Mouse (Mus musculus): ENCODE data around the gene Zbp1. TPM values are rescaled to one million over a fixed set of nuclear protein-coding genes. Genes with fewer than 3 reads are reported as not detected.

Gene Zbp1
- total RNA-seq, 2 experiments from 2014 or later = not detected

GRCm38 (mm10) chr2:173248822-173249221, 30.1 kb upstream of the Zbp1 start:
- intact Hi-C loops (cut with DNase I) = no loop called here
- no peak for DNase-seq (ENCODE audit: low spot score in 2 of 2)

- intact Hi-C loops (cut with DNase I) = no loop called here
- DNase-seq (ENCODE audit: low spot score in 2 of 2) = no peak
These were observed 29.2 kb upstream of the Zbp1 start for GRCm38 (mm10) chr2:173247911-173248310.

- intact Hi-C loops (cut with DNase I) = no loop called here
- DNase-seq (ENCODE audit: low spot score in 2 of 2) = no peak
These were observed 28.5 kb upstream of the Zbp1 start for GRCm38 (mm10) chr2:173247197-173247596.

GRCm38 (mm10) chr2:173246688-173247087, 28.0 kb upstream of the Zbp1 start:
- intact Hi-C loops (cut with DNase I) = no loop called here

GRCm38 (mm10) chr2:173245258-173245657, 26.5 kb upstream of the Zbp1 start:
- DNase-seq (ENCODE audit: low spot score in 2 of 2) = no peak
- intact Hi-C loops (cut with DNase I) = no loop called here

More at GRCm38 (mm10) chr2:173246688-173247087, 28.0 kb upstream of the Zbp1 start:
- no peak for DNase-seq (ENCODE audit: low spot score in 2 of 2)

- intact Hi-C loops (cut with DNase I) = no loop called here
These were observed 25.4 kb upstream of the Zbp1 start for GRCm38 (mm10) chr2:173244108-173244507.

GRCm38 (mm10) chr2:173243616-173244015, 24.9 kb upstream of the Zbp1 start:
- intact Hi-C loops (cut with DNase I) = no loop called here

More at GRCm38 (mm10) chr2:173244108-173244507, 25.4 kb upstream of the Zbp1 start:
- DNase-seq (ENCODE audit: low spot score in 2 of 2) = no peak

GRCm38 (mm10) chr2:173242874-173243273, 24.2 kb upstream of the Zbp1 start:
- intact Hi-C loops (cut with DNase I) = no loop called here
- DNase-seq (ENCODE audit: low spot score in 2 of 2) = no peak

More at GRCm38 (mm10) chr2:173243616-173244015, 24.9 kb upstream of the Zbp1 start:
- no peak for DNase-seq (ENCODE audit: low spot score in 2 of 2)

- DNase-seq (ENCODE audit: low spot score in 2 of 2) = no peak
- intact Hi-C loops (cut with DNase I) = no loop called here
These were observed 22.0 kb upstream of the Zbp1 start for GRCm38 (mm10) chr2:173240738-173241137.

GRCm38 (mm10) chr2:173238522-173238921, 19.8 kb upstream of the Zbp1 start:
- DNase-seq (ENCODE audit: low spot score in 2 of 2) = no peak
- intact Hi-C loops (cut with DNase I) = no loop called here

GRCm38 (mm10) chr2:173235435-173236332, 17.0 kb upstream of the Zbp1 start:
- intact Hi-C loops (cut with DNase I) = no loop called here
- no peak for DNase-seq (ENCODE audit: low spot score in 2 of 2)

GRCm38 (mm10) chr2:173232766-173233099, 14.0 kb upstream of the Zbp1 start:
- intact Hi-C loops (cut with DNase I) = loop anchor here (5.0 kb wide), 1 partner anchor 40 kb away; no protein-coding TSS in a partner anchor
- DNase-seq (ENCODE audit: low spot score in 2 of 2) = no peak

GRCm38 (mm10) chr2:173232065-173232765, 13.5 kb upstream of the Zbp1 start:
- no peak for DNase-seq (ENCODE audit: low spot score in 2 of 2)
- intact Hi-C loops (cut with DNase I) = loop anchor here (5.0 kb wide), 1 partner anchor 40 kb away; no protein-coding TSS in a partner anchor

GRCm38 (mm10) chr2:173229578-173230224, 11.0 kb upstream of the Zbp1 start:
- peak; percentile 91 to 96 for DNase-seq (ENCODE audit: low spot score in 2 of 2)
- intact Hi-C loops (cut with DNase I) = loop anchor here (1.0 to 10.0 kb wide), 4 partner anchors 43 to 317 kb away; no protein-coding TSS in a partner anchor

GRCm38 (mm10) chr2:173228567-173228966, 9.8 kb upstream of the Zbp1 start:
- intact Hi-C loops (cut with DNase I) = loop anchor here (5.0 to 10.0 kb wide), 2 partner anchors 116 to 224 kb away; no protein-coding TSS in a partner anchor

GRCm38 (mm10) chr2:173226792-173227191, 8.1 kb upstream of the Zbp1 start:
- intact Hi-C loops (cut with DNase I) = loop anchor here (5.0 to 10.0 kb wide), 2 partner anchors 118 to 226 kb away; no protein-coding TSS in a partner anchor
- DNase-seq (ENCODE audit: low spot score in 2 of 2) = no peak

More at GRCm38 (mm10) chr2:173228567-173228966, 9.8 kb upstream of the Zbp1 start:
- DNase-seq (ENCODE audit: low spot score in 2 of 2) = no peak

- no peak for DNase-seq (ENCODE audit: low spot score in 2 of 2)
- intact Hi-C loops (cut with DNase I) = loop anchor here (5.0 to 10.0 kb wide), 2 partner anchors 119 to 226 kb away; no protein-coding TSS in a partner anchor
These were observed 7.2 kb upstream of the Zbp1 start for GRCm38 (mm10) chr2:173225906-173226305.

GRCm38 (mm10) chr2:173224832-173225231, 6.1 kb upstream of the Zbp1 start:
- DNase-seq (ENCODE audit: low spot score in 2 of 2) = no peak
- intact Hi-C loops (cut with DNase I) = loop anchor here (5.0 to 10.0 kb wide), 2 partner anchors 120 to 227 kb away; no protein-coding TSS in a partner anchor

GRCm38 (mm10) chr2:173224097-173224496, 5.4 kb upstream of the Zbp1 start:
- intact Hi-C loops (cut with DNase I) = loop anchor here (10.0 kb wide), 1 partner anchor 121 kb away; no protein-coding TSS in a partner anchor
- no peak for DNase-seq (ENCODE audit: low spot score in 2 of 2)

All from left cerebral cortex, postnatal 14 days (tissue).